Mouse (Mus musculus) MEL-GATA-1-ER (cell line): ENCODE results near the gene Gm20877.
"Not testable (repeated sequence)": the region's sequence is repeated elsewhere in the genome, so short reads cannot be mapped to it uniquely, and the experiment has no call there.

Experiments
- DNase-seq: peaks from one replicate; pipeline ENCODE4 v3.0.0-alpha.2; 2012; ENCODE audit warnings: low read depth; ENCODE audit errors: extremely low read depth

Gene Gm20877

DNA sequence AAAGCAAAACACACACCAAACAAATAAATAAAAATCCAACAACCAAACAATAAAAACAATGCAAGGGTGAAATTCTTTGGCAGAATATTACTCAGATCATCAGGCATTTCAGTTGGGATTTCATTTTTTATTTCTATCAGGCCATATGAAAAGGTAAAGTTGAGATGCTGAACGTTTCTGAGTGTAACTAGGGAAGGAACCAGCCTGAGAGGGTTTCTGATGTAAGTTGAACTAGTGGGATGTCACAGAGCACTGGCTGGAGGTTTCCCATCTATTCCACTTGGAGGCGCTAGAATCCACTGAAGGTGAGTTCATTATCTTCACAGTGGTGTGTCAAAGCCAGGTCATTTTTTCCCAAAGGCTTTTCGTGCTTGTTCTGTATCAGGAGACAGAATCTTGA lies at the start of gene Gm20877:
Gene Gm20877, plus strand, starts transcription at position 301 of the 400 bp plus-strand sequence.
- not testable (repeated sequence) for DNase-seq
